Mouse (Mus musculus): ENCODE data around the gene Pom121l2. TPM values are rescaled to one million over a fixed set of nuclear protein-coding genes. Genes with fewer than 3 reads are reported as not detected.

The Pom121l2 gene
- polyA plus RNA-seq, 1 experiment, result not detected

- Histone ChIP-seq H3K4me1 (ENCODE audit: control insufficient read depth, insufficient read depth, insufficient read length, low read length) (no peaks in the 10 kb centered on the region), H3K27ac (replicated peaks; ENCODE audit: low read depth, low read length) (peak overlapping the region; percentile 81), H3K4me3 (ENCODE audit: insufficient read depth, low read depth, low read length) (peak overlapping the region; percentile 70)
These were observed 6.7 kb upstream of the Pom121l2 start for GRCm38 (mm10) chr13:21974221-21974725.

- Histone ChIP-seq H3K27ac (replicated peaks; ENCODE audit: low read depth, low read length) (peak overlapping the region; percentile 81), H3K4me1 (ENCODE audit: control insufficient read depth, insufficient read depth, insufficient read length, low read length) (no peaks in the 10 kb centered on the region), H3K4me3 (ENCODE audit: insufficient read depth, low read depth, low read length) (peak overlapping the region; percentile 70)
These were observed 6.1 kb upstream of the Pom121l2 start for GRCm38 (mm10) chr13:21974726-21975473.

DNA sequence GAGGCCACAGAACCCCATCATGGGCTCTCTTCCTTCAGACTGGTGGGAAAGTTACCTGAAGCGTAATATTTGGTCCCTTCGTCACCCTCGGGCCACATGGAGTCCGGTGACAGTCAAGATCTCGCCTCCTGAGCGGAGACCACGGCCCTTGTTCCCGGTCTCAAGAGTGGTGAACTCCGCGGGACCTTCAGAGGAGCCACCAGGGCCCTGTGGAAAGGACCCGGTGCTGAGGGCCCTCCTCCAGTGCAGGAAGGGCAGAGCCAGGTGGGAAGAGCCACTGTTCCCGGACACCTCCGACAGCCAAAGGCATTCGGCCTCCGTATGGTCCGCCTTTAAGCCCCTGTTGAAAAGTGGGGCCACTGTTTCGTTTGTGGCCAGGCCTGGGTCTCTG is 804 bp downstream of the Pom121l2 start:
- Histone ChIP-seq H3K4me3 (ENCODE audit: insufficient read depth, low read depth, low read length) (peak overlapping the region; percentile 58), H3K27ac (replicated peaks; ENCODE audit: low read depth, low read length) (no peak overlapping the region)

DNA sequence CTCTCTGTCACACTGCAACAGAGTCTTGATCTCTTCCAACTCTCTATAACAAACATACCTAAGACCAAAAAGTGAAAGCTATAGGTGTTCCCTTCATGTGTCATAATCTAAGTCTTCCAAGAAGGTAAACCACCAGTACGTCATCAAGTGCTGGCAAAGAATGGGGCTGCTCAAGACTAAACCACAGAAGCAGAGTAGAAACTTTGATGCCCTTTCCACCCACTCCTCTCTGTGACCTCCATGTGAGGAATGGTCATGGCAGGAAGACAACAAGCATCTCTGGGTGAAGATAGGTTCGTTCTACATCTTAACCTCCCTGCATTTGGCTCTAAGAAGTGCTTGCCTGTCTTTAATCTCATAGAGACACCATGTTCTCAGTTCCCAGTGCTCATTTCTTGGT is 3.5 kb downstream of the Pom121l2 start:
- peaks cover 2% of the 10 kb centered on the region; the same call in 1 of the 2 replicates for H3K4me1 ChIP-seq (ENCODE audit: control insufficient read depth, insufficient read depth, insufficient read length, low read length)
- no peak overlapping the region for H3K4me3 ChIP-seq (ENCODE audit: insufficient read depth, low read depth, low read length)
- H3K27ac ChIP-seq (replicated peaks; ENCODE audit: low read depth, low read length), result no peak overlapping the region

More for the DNA sequence above, 804 bp downstream of the Pom121l2 start:
- peaks cover 2% of the 10 kb centered on the region; the same call in 1 of the 2 replicates for H3K4me1 ChIP-seq (ENCODE audit: control insufficient read depth, insufficient read depth, insufficient read length, low read length)

- Histone ChIP-seq H3K4me3 (ENCODE audit: insufficient read depth, low read depth, low read length) (no peak overlapping the region), H3K27ac (replicated peaks; ENCODE audit: low read depth, low read length) (no peak overlapping the region), H3K4me1 (ENCODE audit: control insufficient read depth, insufficient read depth, insufficient read length, low read length) (no peaks in the 10 kb centered on the region)
These were observed 11.6 kb downstream of the Pom121l2 start for GRCm38 (mm10) chr13:21992550-21992949.

GRCm38 (mm10) chr13:21993957-21994738 is 13.2 kb downstream of the Pom121l2 start:
- Histone ChIP-seq H3K4me3 (ENCODE audit: insufficient read depth, low read depth, low read length) (no peak overlapping the region), H3K27ac (replicated peaks; ENCODE audit: low read depth, low read length) (no peak overlapping the region), H3K4me1 (ENCODE audit: control insufficient read depth, insufficient read depth, insufficient read length, low read length) (no peaks in the 10 kb centered on the region)

DNA sequence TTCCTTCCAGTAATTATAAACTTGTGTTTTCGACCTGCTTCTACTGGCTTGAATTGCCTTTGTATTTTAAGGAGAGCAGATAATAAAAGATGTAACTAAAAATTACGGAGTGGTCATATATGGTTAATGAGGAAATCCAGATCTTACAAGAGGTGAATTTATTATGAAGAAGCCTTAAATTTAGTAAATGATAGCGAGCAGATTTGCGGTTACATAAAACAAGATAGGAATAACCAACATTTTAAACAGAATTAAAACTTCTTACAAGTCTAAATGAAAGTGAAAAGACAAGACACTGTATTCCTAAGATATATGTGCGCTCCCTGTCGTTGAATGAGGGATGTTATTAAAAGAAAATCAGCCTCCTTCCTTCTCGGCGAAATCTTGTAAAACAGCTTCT is 13.9 kb downstream of the Pom121l2 start:
- no peaks in the 10 kb centered on the region for H3K4me1 ChIP-seq (ENCODE audit: control insufficient read depth, insufficient read depth, insufficient read length, low read length)
- no peak overlapping the region for H3K27ac ChIP-seq (replicated peaks; ENCODE audit: low read depth, low read length)
- peak overlapping the region; percentile 32; the same call in 1 of the 2 replicates for H3K4me3 ChIP-seq (ENCODE audit: insufficient read depth, low read depth, low read length)

GRCm38 (mm10) chr13:21995331-21995914 is 14.4 kb downstream of the Pom121l2 start:
- H3K4me1 ChIP-seq (ENCODE audit: control insufficient read depth, insufficient read depth, insufficient read length, low read length), result no peaks in the 10 kb centered on the region
- peak overlapping the region; percentile 32 for H3K4me3 ChIP-seq (ENCODE audit: insufficient read depth, low read depth, low read length)
- no peak overlapping the region for H3K27ac ChIP-seq (replicated peaks; ENCODE audit: low read depth, low read length)

- no peak overlapping the region for H3K27ac ChIP-seq (replicated peaks; ENCODE audit: low read depth, low read length)
- no peak overlapping the region for H3K4me3 ChIP-seq (ENCODE audit: insufficient read depth, low read depth, low read length)
These were observed 15.3 kb downstream of the Pom121l2 start for GRCm38 (mm10) chr13:21996101-21996839.

DNA sequence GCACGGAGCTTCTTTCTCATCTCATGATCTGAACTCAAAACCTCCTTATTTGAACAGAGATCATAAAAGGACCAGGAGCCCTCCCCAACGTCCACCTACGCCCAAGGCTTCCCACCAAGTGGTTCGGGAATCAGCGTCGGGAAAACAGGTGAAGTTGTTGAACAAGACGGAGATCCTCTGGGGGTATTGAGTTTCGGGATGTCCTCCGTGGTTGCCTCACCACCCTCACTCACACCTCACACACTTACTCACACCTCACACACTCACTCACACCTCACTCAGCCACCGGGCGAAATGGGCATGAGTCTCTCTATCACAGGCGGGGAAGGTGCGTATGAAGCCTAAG is 15.8 kb downstream of the Pom121l2 start:
- no peak overlapping the region for H3K27ac ChIP-seq (replicated peaks; ENCODE audit: low read depth, low read length)
- H3K4me3 ChIP-seq (ENCODE audit: insufficient read depth, low read depth, low read length), result no peak overlapping the region
- H3K4me1 ChIP-seq (ENCODE audit: control insufficient read depth, insufficient read depth, insufficient read length, low read length), result no peaks in the 10 kb centered on the region

More at GRCm38 (mm10) chr13:21996101-21996839, 15.3 kb downstream of the Pom121l2 start:
- no peaks in the 10 kb centered on the region for H3K4me1 ChIP-seq (ENCODE audit: control insufficient read depth, insufficient read depth, insufficient read length, low read length)

- Histone ChIP-seq H3K4me3 (ENCODE audit: insufficient read depth, low read depth, low read length) (no peak overlapping the region), H3K27ac (replicated peaks; ENCODE audit: low read depth, low read length) (no peak overlapping the region)
These were observed 16.3 kb downstream of the Pom121l2 start for GRCm38 (mm10) chr13:21997201-21997820.

DNA sequence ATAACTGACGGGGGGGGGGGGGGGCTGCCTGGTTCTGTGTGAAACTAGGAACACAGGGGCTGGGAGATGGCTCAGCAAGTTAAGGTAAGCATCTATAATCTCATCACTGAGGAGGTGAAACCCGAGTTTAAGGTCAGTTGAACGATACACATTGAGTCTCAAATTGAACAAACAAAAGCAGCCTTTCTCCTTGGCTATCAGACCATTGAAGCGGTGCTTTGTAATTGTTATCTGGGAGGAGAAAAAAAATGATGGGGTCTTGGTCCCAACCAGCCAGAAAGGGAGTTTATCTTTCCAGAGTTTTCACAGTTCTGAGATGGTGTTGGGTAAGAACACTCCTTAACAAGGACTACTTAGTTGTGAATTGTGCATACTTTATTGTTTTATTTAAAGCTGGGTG is 16.8 kb downstream of the Pom121l2 start:
- H3K4me3 ChIP-seq (ENCODE audit: insufficient read depth, low read depth, low read length), result no peak overlapping the region
- H3K27ac ChIP-seq (replicated peaks; ENCODE audit: low read depth, low read length), result no peak overlapping the region
- no peaks in the 10 kb centered on the region for H3K4me1 ChIP-seq (ENCODE audit: control insufficient read depth, insufficient read depth, insufficient read length, low read length)

More at GRCm38 (mm10) chr13:21997201-21997820, 16.3 kb downstream of the Pom121l2 start:
- no peaks in the 10 kb centered on the region for H3K4me1 ChIP-seq (ENCODE audit: control insufficient read depth, insufficient read depth, insufficient read length, low read length)

GRCm38 (mm10) chr13:21998412-21998811 is 17.4 kb downstream of the Pom121l2 start:
- Histone ChIP-seq H3K27ac (replicated peaks; ENCODE audit: low read depth, low read length) (no peak overlapping the region), H3K4me1 (ENCODE audit: control insufficient read depth, insufficient read depth, insufficient read length, low read length) (no peaks in the 10 kb centered on the region), H3K4me3 (ENCODE audit: insufficient read depth, low read depth, low read length) (no peak overlapping the region)

DNA sequence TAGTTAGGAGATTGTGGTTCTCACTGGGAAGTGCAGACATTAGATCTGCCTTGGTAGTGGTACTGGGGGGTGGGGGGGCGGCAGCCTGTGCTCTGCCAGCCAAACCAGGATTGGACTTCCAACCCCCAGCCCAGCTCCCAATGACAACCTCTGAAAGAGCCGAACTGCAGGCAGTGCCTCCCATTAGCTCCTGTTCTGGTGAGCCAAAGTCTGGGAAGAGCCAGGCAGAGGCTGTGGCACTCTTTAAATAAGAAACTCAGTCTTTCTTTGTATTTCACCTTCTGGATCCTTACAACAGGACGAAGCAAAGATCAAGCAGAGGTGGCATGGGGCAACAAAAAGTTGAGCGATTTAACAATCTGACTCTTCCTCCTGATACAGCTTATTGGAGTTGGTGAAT is 18.2 kb downstream of the Pom121l2 start:
- Histone ChIP-seq H3K27ac (replicated peaks; ENCODE audit: low read depth, low read length) (no peak overlapping the region), H3K4me1 (ENCODE audit: control insufficient read depth, insufficient read depth, insufficient read length, low read length) (no peaks in the 10 kb centered on the region), H3K4me3 (ENCODE audit: insufficient read depth, low read depth, low read length) (no peak overlapping the region)

All from brown adipose tissue, adult 24 weeks (tissue).